Mouse (Mus musculus) heart, postnatal 0 days (tissue): ENCODE results near the gene Abcg8.

Experiments used
- CTCF ChIP-seq: IDR thresholded peaks from 2 replicates; pipeline ENCODE4 v1.5.1; 2016; ENCODE audit warnings: antibody characterized with exemption, control low read depth, low read depth
- EP300 ChIP-seq: IDR thresholded peaks from 2 replicates; pipeline ENCODE4 v1.6.1; 2016; ENCODE audit warnings: antibody characterized with exemption, low read depth

DNA sequence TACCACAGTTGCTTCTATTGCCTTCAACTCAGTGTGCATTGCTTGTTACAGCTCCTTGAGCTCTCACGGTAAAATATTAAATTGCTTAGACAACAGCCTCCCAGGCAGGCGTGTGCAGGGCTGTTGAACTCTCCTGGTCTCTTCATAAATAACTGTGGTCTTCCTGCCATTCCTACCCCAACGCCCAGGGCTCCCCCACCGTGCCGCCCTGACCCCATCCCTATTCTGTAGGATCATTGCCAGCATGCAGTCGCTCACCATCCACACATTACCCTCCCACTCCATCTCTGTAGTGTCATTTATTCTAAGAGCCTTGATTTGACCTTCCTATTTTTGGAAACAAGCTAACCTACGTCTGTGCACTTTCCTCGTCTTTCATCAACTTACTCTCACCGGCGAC is 11.0 kb upstream of the Abcg8 start:
- no peak for TF ChIP-seq CTCF
- no peak for TF ChIP-seq EP300
